Mouse (Mus musculus): ENCODE measurements around the gene Apbb2.

GRCm38 (mm10) chr5:66647504-66647903 is 28.9 kb upstream of the Apbb2 start:
- no peak for TF ChIP-seq CTCF (IDR thresholded peaks at IDR 0.05; ENCODE audit: control insufficient read depth, insufficient read depth, insufficient read length)
- TF ChIP-seq USF1 (IDR thresholded peaks at IDR 0.05; ENCODE audit: low read depth) = no peak
